21 mouse cellular contexts compared by ENCODE assay signal in genomic region chr2:149996382-149996964, GRCm38 (mm10).
DNase-seq lines count a peak whose midpoint lies in the region; ATAC-seq lines count a peak whose summit lies in the region.
"Had no signal": no experiment of that assay in that cellular context is flagged by ENCODE, and none has a peak within 500 bp of the region (broad histone marks: within the 10 kb centered on the region; RNA-seq: fewer than 3 reads in every experiment).

No protein-coding gene starts in this region.

- WGBS in limb, embryonic 12.5 days: 75% methylated on average over 5 of the region's 5 CpGs
- WGBS in limb, embryonic 10.5 days: 83% methylated on average over 5 of the region's 5 CpGs
- 44% methylated on average over 5 of the region's 5 CpGs for WGBS in neural tube, embryonic 13.5 days
- WGBS in kidney, embryonic 14.5 days: 64% methylated on average over 5 of the region's 5 CpGs

- no peaks in the 10 kb centered on the region for H3K27me3 ChIP-seq in limb, embryonic 12.5 days
- H3K27me3 ChIP-seq in limb, embryonic 10.5 days (ENCODE audit: low read depth, poor library complexity, severe bottlenecking): no peaks in the 10 kb centered on the region
- H3K27me3 ChIP-seq in neural tube, embryonic 13.5 days: no peaks in the 10 kb centered on the region
- no peaks in the 10 kb centered on the region for H3K27me3 ChIP-seq in kidney, embryonic 14.5 days (ENCODE audit: control insufficient read depth, insufficient read depth, low read length)
- H3K27me3 ChIP-seq: embryonic facial prominence, embryonic 12.5 days; embryonic facial prominence, embryonic 15.5 days; hindbrain, embryonic 12.5 days had no signal

- H3K9ac ChIP-seq in limb, embryonic 12.5 days (replicated peaks): no peak overlapping the region
- no peak overlapping the region for H3K9ac ChIP-seq in neural tube, embryonic 13.5 days
- no peak overlapping the region for H3K9ac ChIP-seq in kidney, embryonic 14.5 days (ENCODE audit: low read depth, low read length)
- H3K9ac ChIP-seq: embryonic facial prominence, embryonic 12.5 days; embryonic facial prominence, embryonic 15.5 days; forebrain, postnatal 0 days; hindbrain, embryonic 12.5 days had no signal

- H3K9me3 ChIP-seq in limb, embryonic 12.5 days: no peaks in the 10 kb centered on the region
- no peaks in the 10 kb centered on the region for H3K9me3 ChIP-seq in limb, embryonic 10.5 days (replicated peaks)
- H3K9me3 ChIP-seq in neural tube, embryonic 13.5 days: no peaks in the 10 kb centered on the region
- H3K9me3 ChIP-seq in kidney, embryonic 14.5 days (ENCODE audit: control insufficient read depth, low read length): no peaks in the 10 kb centered on the region
- H3K9me3 ChIP-seq: embryonic facial prominence, embryonic 12.5 days; embryonic facial prominence, embryonic 15.5 days; hindbrain, embryonic 12.5 days had no signal

- H3K4me2 ChIP-seq in limb, embryonic 12.5 days: no peak overlapping the region
- H3K4me2 ChIP-seq in neural tube, embryonic 13.5 days: no peak overlapping the region
- no peak overlapping the region for H3K4me2 ChIP-seq in kidney, embryonic 14.5 days (replicated peaks; ENCODE audit: low read depth, low read length)
- H3K4me2 ChIP-seq: embryonic facial prominence, embryonic 12.5 days; embryonic facial prominence, embryonic 15.5 days; heart, embryonic 11.5 days; hindbrain, embryonic 12.5 days had no signal

- H3K4me3 ChIP-seq in limb, embryonic 12.5 days (replicated peaks): no peak overlapping the region
- H3K4me3 ChIP-seq in limb, embryonic 10.5 days: no peak overlapping the region
- no peak overlapping the region for H3K4me3 ChIP-seq in neural tube, embryonic 13.5 days
- H3K4me3 ChIP-seq in kidney, embryonic 14.5 days (ENCODE audit: low read length): no peak overlapping the region
- H3K4me3 ChIP-seq: embryonic facial prominence, embryonic 12.5 days; embryonic facial prominence, embryonic 15.5 days; gastrocnemius, adult 2 months; hindbrain, embryonic 12.5 days had no signal

- peak overlapping the region; percentile 89; the same call in 1 of the 2 replicates for H3K27ac ChIP-seq in limb, embryonic 12.5 days
- H3K27ac ChIP-seq in limb, embryonic 10.5 days: no peak overlapping the region
- peak overlapping the region; percentile 50 for H3K27ac ChIP-seq in neural tube, embryonic 13.5 days (replicated peaks)
- H3K27ac ChIP-seq in kidney, embryonic 14.5 days (ENCODE audit: low read depth, low read length): no peak overlapping the region
- H3K27ac ChIP-seq: embryonic facial prominence, embryonic 15.5 days; gastrocnemius, adult 2 months; hindbrain, embryonic 12.5 days had no signal

- no peaks in the 10 kb centered on the region for H3K36me3 ChIP-seq in limb, embryonic 12.5 days
- no peaks in the 10 kb centered on the region for H3K36me3 ChIP-seq in limb, embryonic 10.5 days
- H3K36me3 ChIP-seq in neural tube, embryonic 13.5 days: no peaks in the 10 kb centered on the region
- H3K36me3 ChIP-seq in kidney, embryonic 14.5 days (ENCODE audit: control insufficient read depth, insufficient read depth, low read length): no peaks in the 10 kb centered on the region
- H3K36me3 ChIP-seq: embryonic facial prominence, embryonic 12.5 days; embryonic facial prominence, embryonic 15.5 days; hindbrain, embryonic 12.5 days had no signal

- no peak for DNase-seq in limb, embryonic 10.5 days (ENCODE audit: low spot score)
- DNase-seq in mesoderm, embryonic 11.5 days (ENCODE audit: low read depth, low spot score): peak; percentile 17
- no peak for DNase-seq in layer of hippocampus, postnatal 25 days (ENCODE audit: extremely low spot score in 1 of 2, low spot score in 1 of 2)
- DNase-seq: adrenal gland, adult 2 months; adrenal gland, postnatal 14 days; cerebellum, adult 11 months; cerebellum, adult 2 months; cerebellum, adult 9-11 months; forebrain, postnatal 0 days; gastrocnemius, adult 2 months; gastrocnemius, postnatal 14 days; heart, adult 11 months had no signal

- H3K4me1 ChIP-seq in limb, embryonic 12.5 days (replicated peaks): peaks cover 27% of the 10 kb centered on the region
- peaks cover 11% of the 10 kb centered on the region; the same call in 1 of the 2 replicates for H3K4me1 ChIP-seq in limb, embryonic 10.5 days
- H3K4me1 ChIP-seq in neural tube, embryonic 13.5 days (replicated peaks): peaks cover 31% of the 10 kb centered on the region
- no peaks in the 10 kb centered on the region for H3K4me1 ChIP-seq in kidney, embryonic 14.5 days (ENCODE audit: control insufficient read depth, insufficient read depth, low read length)

- ATAC-seq in limb, embryonic 12.5 days (ENCODE audit: insufficient number of reproducible peaks, insufficient read depth, low FRiP score, low TSS enrichment, low read depth): no peak
- peak; percentile 74 for ATAC-seq in neural tube, embryonic 13.5 days (ENCODE audit: low read depth)
- no peak for ATAC-seq in kidney, embryonic 14.5 days (ENCODE audit: low FRiP score, low TSS enrichment)
- ATAC-seq: CD4-positive, CD25-positive, alpha-beta regulatory T cell, adult 4 months; forebrain, embryonic 14.5 days; forebrain, postnatal 0 days had no signal

Comparison
In these comparisons a context has a peak if more than half of its experiments do, and no peak if none do; other contexts are left out.
1. H3K27ac ChIP-seq: peak in limb, embryonic 12.5 days (single experiment) and neural tube, embryonic 13.5 days (single experiment); none in limb, embryonic 10.5 days (single experiment) and kidney, embryonic 14.5 days (single experiment).